Comparison of ENCODE assay signal across 14 mouse cellular contexts in the genomic region with DNA sequence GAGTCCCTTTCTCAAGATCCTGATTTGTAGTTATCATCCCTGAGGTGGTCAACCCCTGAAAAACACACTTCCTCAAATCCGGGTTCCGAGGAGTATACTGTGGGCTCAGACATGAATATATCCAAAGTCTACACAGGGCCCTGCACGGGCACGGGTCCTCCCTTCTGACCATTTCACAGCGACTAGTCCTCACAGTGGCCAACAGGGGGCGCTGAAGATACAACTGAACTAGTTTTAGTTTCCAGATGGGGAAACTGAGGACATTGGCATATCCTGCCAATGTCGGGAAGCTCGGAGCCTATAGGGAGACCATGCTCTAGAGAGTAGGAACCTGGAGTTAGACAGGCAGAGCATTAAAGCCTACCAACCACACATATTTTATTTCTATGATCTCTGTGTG.
A peak's percentile ranks its signal among the peaks of the same experiment; 100 is the strongest.
DNase-seq lines count a peak whose midpoint lies in the region; ATAC-seq and TF ChIP-seq lines count a peak whose summit lies in the region.
"Had no signal": no experiment of that assay in that cellular context is flagged by ENCODE, and none has a peak within 500 bp of the region (broad histone marks: within the 10 kb centered on the region; RNA-seq: fewer than 3 reads in every experiment).

No protein-coding gene starts in this region.

- no peak for DNase-seq in cerebellum, adult 2 months
- no peak for DNase-seq in cerebellum, adult 9-10 months
- DNase-seq in kidney, postnatal 0 days (ENCODE audit: low spot score) = no peak
- no peak for DNase-seq in kidney, adult 11 months
- DNase-seq in retina, adult 2 months (ENCODE audit: low read depth, low spot score) = peak; percentile 8
- DNase-seq in retina, postnatal 1 day = no peak
- DNase-seq in retina, embryonic 14.5 days (ENCODE audit: low spot score) = peak; percentile 46
- no peak for DNase-seq in frontal cortex, adult 2 months (ENCODE audit: extremely low spot score in 1 of 2, low spot score in 1 of 2)
- DNase-seq: cerebellum, adult 9-11 months; thymus, postnatal 25 days had no signal

- no peaks in the 10 kb centered on the region for H3K9me3 ChIP-seq in kidney, postnatal 0 days (replicated peaks; ENCODE audit: low read length)
- H3K9me3 ChIP-seq: forebrain, embryonic 15.5 days; hindbrain, embryonic 13.5 days; kidney, embryonic 15.5 days had no signal

- H3K4me2 ChIP-seq in kidney, postnatal 0 days (ENCODE audit: low read length) = no peak overlapping the region
- H3K4me2 ChIP-seq: forebrain, embryonic 15.5 days; hindbrain, embryonic 13.5 days; kidney, embryonic 15.5 days had no signal

- ATAC-seq in kidney, postnatal 0 days (replicated peaks; ENCODE audit: low FRiP score, low read depth) = no peak
- ATAC-seq: forebrain, embryonic 15.5 days; Patski had no signal

- no peaks in the 10 kb centered on the region for H3K27me3 ChIP-seq in cerebellum, adult 2 months (ENCODE audit: control insufficient read depth, insufficient read depth, low read length)
- H3K27me3 ChIP-seq in kidney, postnatal 0 days (ENCODE audit: insufficient read depth, low read length) = no peaks in the 10 kb centered on the region
- H3K27me3 ChIP-seq: forebrain, embryonic 15.5 days; hindbrain, embryonic 13.5 days; kidney, embryonic 15.5 days had no signal

- no peak overlapping the region for H3K9ac ChIP-seq in kidney, postnatal 0 days (ENCODE audit: low read depth, low read length)
- H3K9ac ChIP-seq: forebrain, embryonic 15.5 days; hindbrain, embryonic 13.5 days; kidney, embryonic 15.5 days had no signal

- peaks cover 15% of the 10 kb centered on the region for H3K4me1 ChIP-seq in cerebellum, adult 2 months (ENCODE audit: control insufficient read depth, insufficient read depth, low read length)
- H3K4me1 ChIP-seq in kidney, postnatal 0 days (replicated peaks; ENCODE audit: insufficient read depth, low read length) = no peaks in the 10 kb centered on the region

- TF ChIP-seq POLR2A in cerebellum, adult 2 months (IDR thresholded peaks at IDR 0.05; ENCODE audit: borderline replicate concordance, insufficient read depth, low read length) = no peak

- H3K36me3 ChIP-seq in kidney, postnatal 0 days (ENCODE audit: insufficient read depth, low read length) = no peaks in the 10 kb centered on the region
- H3K36me3 ChIP-seq: forebrain, embryonic 15.5 days; hindbrain, embryonic 13.5 days; kidney, embryonic 15.5 days had no signal

- peak; percentile 61; the same call in 1 of the 2 replicates for TF ChIP-seq CTCF in cerebellum, adult 2 months (IDR thresholded peaks at IDR 0.05; ENCODE audit: borderline replicate concordance, insufficient read depth, low read depth, low read length)
- TF ChIP-seq CTCF in kidney, postnatal 0 days (IDR thresholded peaks at IDR 0.05; ENCODE audit: low read depth) = peak; percentile 47; the same call in 1 of the 2 replicates

- H3K27ac ChIP-seq in cerebellum, adult 2 months (ENCODE audit: insufficient read depth, low read length) = no peak overlapping the region
- H3K27ac ChIP-seq in kidney, postnatal 0 days = no peak overlapping the region
- H3K27ac ChIP-seq: forebrain, embryonic 15.5 days; hindbrain, embryonic 13.5 days; kidney, embryonic 15.5 days had no signal

- WGBS in cerebellum, adult 2 months = 77% methylated on average over 8 of the region's 8 CpGs
- WGBS in kidney, postnatal 0 days = 72% methylated on average over 8 of the region's 8 CpGs

- H3K4me3 ChIP-seq in cerebellum, adult 2 months (replicated peaks; ENCODE audit: insufficient read depth, low read depth, low read length) = no peak overlapping the region
- no peak overlapping the region for H3K4me3 ChIP-seq in kidney, postnatal 0 days (replicated peaks; ENCODE audit: low read depth, low read length)
- H3K4me3 ChIP-seq: forebrain, embryonic 15.5 days; hindbrain, embryonic 13.5 days; kidney, embryonic 15.5 days had no signal

Comparison
In these comparisons a context has a peak if more than half of its experiments do, and no peak if none do; other contexts are left out.
1. DNase-seq: peak in retina, adult 2 months (single experiment) and retina, embryonic 14.5 days (single experiment); none in cerebellum, adult 2 months (0 of 2), cerebellum, adult 9-10 months (single experiment), kidney, postnatal 0 days (single experiment), kidney, adult 11 months (single experiment), retina, postnatal 1 day (single experiment) and frontal cortex, adult 2 months (0 of 2).